Mouse (Mus musculus): Measurements from ENCODE around the gene Gm17087. TPM values are rescaled to one million over a fixed set of nuclear protein-coding genes. Genes with fewer than 3 reads are reported as not detected.
A peak's percentile ranks its signal among the peaks of the same experiment; 100 is the strongest.

The Gm17087 gene
- polyA plus RNA-seq (2016; fragmentation: Nextera tagmentation; extraction: Ambion mirVana): not detected in 2 replicates

DNA sequence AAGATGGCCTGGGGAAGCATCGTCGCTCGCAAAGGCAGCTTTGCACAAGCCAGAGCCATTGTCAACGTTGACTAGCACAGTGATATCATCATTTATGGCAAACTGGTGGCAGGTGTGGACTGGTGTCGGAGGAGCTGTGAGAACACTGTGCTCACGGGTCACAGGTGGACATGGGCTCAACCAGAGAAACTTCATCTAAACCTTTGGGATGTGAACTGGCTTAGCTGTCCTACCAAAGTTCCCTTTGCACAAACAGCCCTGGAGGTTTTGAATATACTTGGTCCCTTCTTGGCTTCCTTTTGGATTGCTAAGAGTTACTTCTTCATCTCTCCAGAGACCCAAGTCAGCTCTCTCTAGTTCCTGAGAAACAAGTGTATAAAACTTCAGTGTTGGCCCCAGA is at the start of gene Gm17087:
Gene Gm17087, minus strand, starts transcription at position 101 of the 400 bp plus-strand sequence.
- Histone ChIP-seq H3K4me1 (no peaks in the 10 kb centered on the region), H3K27ac (no peak within 1 kb of the TSS), H3K36me3 (no peaks in the 10 kb centered on the region), H3K9me3 (no peaks in the 10 kb centered on the region), H3K4me3 (no peak within 1 kb of the TSS), H3K27me3 (ENCODE audit: insufficient read depth, poor library complexity, severe bottlenecking) (0 out of 2 replicates have a peak, but pooled peaks cover 4% of the 10 kb centered on the region)
- WGBS: 85% methylated on average over 6 of the region's 6 CpGs
- no peak for DNase-seq (ENCODE audit: low spot score)

DNA sequence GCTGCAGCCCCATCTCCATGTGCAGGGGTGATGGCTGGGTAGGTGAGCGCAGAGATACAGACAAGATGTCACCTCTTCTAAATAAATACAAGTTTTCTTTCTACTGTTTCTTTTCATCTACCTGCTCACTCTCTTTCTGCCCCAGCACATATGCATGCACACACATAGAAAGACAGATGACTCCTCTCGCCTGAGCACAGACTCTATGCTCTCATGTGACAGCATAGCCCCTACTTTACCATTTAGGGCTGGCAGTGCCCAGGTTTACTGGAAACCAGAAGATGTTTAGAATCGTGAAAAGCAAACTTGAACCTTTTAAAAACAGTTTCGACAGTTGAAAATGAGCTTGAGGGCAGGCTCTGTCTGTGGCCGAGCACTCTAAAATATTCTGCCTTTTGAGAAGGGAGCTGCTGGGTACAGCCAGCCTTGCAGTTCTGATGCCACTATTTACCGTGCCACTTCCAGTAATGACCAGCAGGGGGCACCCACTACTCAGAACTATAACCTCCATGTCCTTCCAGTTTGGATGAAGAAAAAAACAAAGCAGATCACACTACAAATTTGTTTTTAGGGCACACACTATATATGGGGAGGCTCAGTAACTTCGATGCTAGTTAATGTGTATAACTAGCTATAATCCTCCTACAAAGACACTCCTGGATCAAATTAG is 47.3 kb upstream of the Gm17087 start:
- DNase-seq (ENCODE audit: low spot score): peak; percentile 79
- Histone ChIP-seq H3K4me3 (no peak overlapping the region), H3K4me1 (no peaks in the 10 kb centered on the region), H3K9me3 (no peaks in the 10 kb centered on the region), H3K27ac (no peak overlapping the region), H3K27me3 (ENCODE audit: insufficient read depth, poor library complexity, severe bottlenecking) (peaks cover 16% of the 10 kb centered on the region; the same call in 1 of the 2 replicates), H3K36me3 (no peaks in the 10 kb centered on the region)
- 36% methylated on average over 7 of the region's 7 CpGs for WGBS

GRCm38 (mm10) chr17:8611916-8612315 is 45.2 kb upstream of the Gm17087 start:
- no peaks in the 10 kb centered on the region for H3K36me3 ChIP-seq
- 68% methylated on average over 4 of the region's 4 CpGs for WGBS
- H3K27me3 ChIP-seq (ENCODE audit: insufficient read depth, poor library complexity, severe bottlenecking): peaks cover 21% of the 10 kb centered on the region; the same call in 1 of the 2 replicates
- no peaks in the 10 kb centered on the region for H3K4me1 ChIP-seq
- H3K9me3 ChIP-seq: no peaks in the 10 kb centered on the region
- H3K27ac ChIP-seq: no peak overlapping the region
- DNase-seq (ENCODE audit: low spot score): peak; percentile 62
- H3K4me3 ChIP-seq: no peak overlapping the region

DNA sequence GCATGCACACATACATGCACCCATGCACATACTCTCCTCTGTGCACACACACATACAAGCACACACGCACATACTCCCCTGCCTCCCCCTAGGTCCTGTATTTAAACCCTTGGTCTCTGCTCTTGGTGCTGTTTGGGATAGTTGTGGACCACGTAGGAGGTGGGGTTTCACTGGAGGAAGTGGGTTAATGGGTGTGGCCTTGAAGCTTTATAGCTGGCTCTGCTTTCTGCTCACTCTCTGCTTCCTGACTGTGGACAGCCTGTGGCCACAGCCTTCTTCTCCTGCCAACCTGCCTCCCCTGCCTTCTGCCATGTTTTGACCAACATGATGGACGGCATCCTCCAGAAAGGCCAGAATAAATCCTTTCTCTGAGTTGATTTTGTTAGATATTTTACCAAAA is 39.9 kb upstream of the Gm17087 start:
- 75% methylated on average over 3 of the region's 3 CpGs for WGBS
- no peaks in the 10 kb centered on the region for H3K36me3 ChIP-seq
- H3K4me1 ChIP-seq: no peaks in the 10 kb centered on the region
- H3K27me3 ChIP-seq (ENCODE audit: insufficient read depth, poor library complexity, severe bottlenecking): peaks cover 27% of the 10 kb centered on the region
- peak; percentile 42 for DNase-seq (ENCODE audit: low spot score)
- H3K27ac ChIP-seq: no peak overlapping the region
- no peak overlapping the region for H3K4me3 ChIP-seq
- H3K9me3 ChIP-seq: no peaks in the 10 kb centered on the region

DNA sequence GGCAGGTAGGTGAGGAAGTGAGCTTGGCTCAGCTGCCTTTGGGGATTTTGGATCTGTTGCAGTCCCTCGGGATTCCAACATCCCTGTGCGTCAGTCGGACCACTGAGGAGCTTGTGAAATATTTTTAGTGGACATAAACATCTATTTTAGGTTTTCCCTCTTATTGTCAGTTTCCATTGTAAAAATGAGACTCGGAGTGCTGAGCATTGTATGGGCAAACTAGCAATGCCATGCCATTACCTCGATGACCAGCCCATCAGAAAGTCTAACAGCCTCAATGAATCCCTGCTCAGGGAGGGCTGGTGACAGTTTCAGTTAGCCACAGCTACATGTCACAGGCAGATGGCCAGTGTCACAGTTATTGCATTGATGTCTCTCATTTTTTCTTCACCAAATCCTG is 39.2 kb upstream of the Gm17087 start:
- H3K4me3 ChIP-seq: no peak overlapping the region
- H3K4me1 ChIP-seq: no peaks in the 10 kb centered on the region
- no peak overlapping the region for H3K27ac ChIP-seq
- 76% methylated on average over 5 of the region's 5 CpGs for WGBS
- peak; percentile 33 for DNase-seq (ENCODE audit: low spot score)
- no peaks in the 10 kb centered on the region for H3K9me3 ChIP-seq
- no peaks in the 10 kb centered on the region for H3K36me3 ChIP-seq
- peaks cover 29% of the 10 kb centered on the region for H3K27me3 ChIP-seq (ENCODE audit: insufficient read depth, poor library complexity, severe bottlenecking)

DNA sequence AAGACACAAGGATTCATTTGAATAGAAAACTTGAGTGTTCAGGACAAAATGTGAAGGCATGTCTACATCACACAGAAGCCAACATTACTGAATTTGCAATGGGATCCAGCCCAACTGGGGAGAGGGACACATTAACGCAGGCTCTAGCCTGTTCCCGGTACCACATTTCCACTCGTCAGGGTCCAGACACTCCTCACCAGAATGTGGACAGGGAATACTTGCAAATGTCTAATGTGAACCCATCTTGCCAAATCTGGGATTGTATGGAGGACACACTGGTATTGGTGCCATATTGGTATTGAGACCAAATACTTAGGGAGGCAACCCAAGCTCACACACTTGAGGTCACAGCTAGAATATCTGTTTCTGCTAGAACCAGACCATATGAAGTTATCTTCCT is 36.2 kb upstream of the Gm17087 start:
- Histone ChIP-seq H3K27me3 (ENCODE audit: insufficient read depth, poor library complexity, severe bottlenecking) (peaks cover 32% of the 10 kb centered on the region), H3K27ac (no peak overlapping the region), H3K4me3 (no peak overlapping the region), H3K4me1 (no peaks in the 10 kb centered on the region), H3K9me3 (no peaks in the 10 kb centered on the region), H3K36me3 (no peaks in the 10 kb centered on the region)
- WGBS: 93% methylated on average over 3 of the region's 3 CpGs
- DNase-seq (ENCODE audit: low spot score): peak; percentile 58

DNA sequence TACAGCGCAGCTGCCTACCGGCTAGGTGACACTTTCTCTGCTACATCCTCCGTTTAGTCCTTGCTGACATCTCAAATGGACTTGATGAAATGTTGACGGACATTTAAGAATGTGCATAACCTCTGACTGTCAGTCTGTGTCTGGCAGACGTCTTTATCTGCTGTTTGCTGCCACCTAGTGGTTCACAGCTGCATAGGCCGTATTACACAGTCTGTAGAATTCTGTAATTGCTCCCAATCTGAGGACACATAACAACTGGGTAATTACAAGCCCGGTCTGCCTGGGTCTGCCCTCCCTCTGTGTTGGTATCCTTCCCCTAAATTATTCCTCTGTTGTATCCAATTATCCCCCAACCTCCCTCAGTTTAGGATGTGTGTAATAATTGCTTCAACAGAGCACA is 31.0 kb upstream of the Gm17087 start:
- no peaks in the 10 kb centered on the region for H3K36me3 ChIP-seq
- 7% methylated on average over 7 of the region's 7 CpGs for WGBS

DNA sequence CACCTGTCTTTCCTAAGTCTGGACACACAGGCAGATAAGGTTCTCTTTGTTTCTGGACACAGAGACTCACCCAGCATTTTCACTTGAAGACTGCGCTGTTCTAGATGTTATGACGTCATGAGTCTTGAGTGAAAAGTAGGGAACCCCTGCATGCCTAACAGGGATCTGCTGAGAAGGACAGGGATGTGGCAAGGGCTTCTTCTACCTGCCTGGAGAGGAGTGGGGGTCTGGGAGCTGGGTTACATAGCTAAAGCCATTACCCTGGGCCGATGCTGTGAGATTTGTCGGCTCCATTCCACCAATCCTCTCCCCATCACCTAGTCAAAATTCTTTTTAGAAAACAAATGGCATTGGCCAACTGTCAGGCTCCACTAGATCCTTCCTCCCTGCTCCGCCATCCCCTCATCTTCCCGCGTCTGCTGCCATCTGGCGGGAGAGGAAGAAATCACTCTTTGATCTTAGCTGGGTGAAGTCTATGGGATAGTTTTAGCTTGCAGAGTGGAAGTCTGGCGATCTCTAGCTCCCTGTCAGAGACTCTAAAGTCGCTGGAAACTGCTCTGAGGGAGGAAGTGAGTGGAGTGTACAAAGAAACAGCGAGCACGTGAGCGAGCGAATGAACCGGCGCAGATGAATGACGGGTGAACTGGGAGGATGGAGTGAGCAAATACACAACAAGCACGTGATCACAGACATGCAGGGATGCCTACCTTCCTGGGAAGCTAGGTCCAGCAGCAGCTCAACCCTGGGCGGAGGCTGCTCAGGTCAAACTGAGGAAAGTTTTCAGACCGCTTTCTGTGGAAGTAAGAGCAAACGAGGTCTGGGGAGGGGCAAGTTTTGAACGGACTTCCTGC is 25.9 kb upstream of the Gm17087 start:
- WGBS: 16% methylated on average over 22 of the region's 22 CpGs
- Histone ChIP-seq H3K9me3 (no peaks in the 10 kb centered on the region), H3K4me1 (no peaks in the 10 kb centered on the region; the same call in 1 of the 2 replicates), H3K4me3 (peak overlapping the region; percentile 39), H3K36me3 (no peaks in the 10 kb centered on the region), H3K27ac (no peak overlapping the region), H3K27me3 (ENCODE audit: insufficient read depth, poor library complexity, severe bottlenecking) (peaks cover 22% of the 10 kb centered on the region)
- DNase-seq (ENCODE audit: low spot score): no peak

More for the DNA sequence above, 31.0 kb upstream of the Gm17087 start:
- DNase-seq (ENCODE audit: low spot score): peak; percentile 76
- Histone ChIP-seq H3K4me1 (no peaks in the 10 kb centered on the region; the same call in 1 of the 2 replicates), H3K4me3 (no peak overlapping the region), H3K9me3 (no peaks in the 10 kb centered on the region), H3K27ac (no peak overlapping the region), H3K27me3 (ENCODE audit: insufficient read depth, poor library complexity, severe bottlenecking) (peaks cover 37% of the 10 kb centered on the region)

DNA sequence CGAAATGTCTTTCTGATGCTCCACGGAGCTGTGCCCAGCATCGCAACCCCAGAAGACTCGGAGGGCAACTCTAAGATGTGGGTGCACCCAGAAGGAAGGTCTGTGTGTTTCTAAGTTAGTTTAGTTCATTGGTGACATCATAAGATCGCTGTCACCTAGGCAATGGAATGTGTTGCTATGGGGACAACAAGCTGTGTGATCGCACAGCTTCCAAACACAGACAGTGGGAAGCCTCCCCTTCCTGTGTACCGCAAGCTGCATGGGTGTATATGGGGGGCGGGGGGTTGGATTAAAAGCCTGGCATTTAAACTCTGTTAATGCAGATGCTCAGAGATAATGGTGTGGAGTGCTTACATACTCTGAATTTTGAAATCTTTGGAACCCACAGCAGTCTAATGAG is 14.8 kb upstream of the Gm17087 start:
- DNase-seq (ENCODE audit: low spot score): no peak
- no peaks in the 10 kb centered on the region for H3K27me3 ChIP-seq (ENCODE audit: insufficient read depth, poor library complexity, severe bottlenecking)
- H3K27ac ChIP-seq: no peak overlapping the region
- no peaks in the 10 kb centered on the region for H3K9me3 ChIP-seq
- no peaks in the 10 kb centered on the region for H3K36me3 ChIP-seq
- H3K4me3 ChIP-seq: no peak overlapping the region
- 80% methylated on average over 8 of the region's 8 CpGs for WGBS
- no peaks in the 10 kb centered on the region for H3K4me1 ChIP-seq

- Histone ChIP-seq H3K36me3 (no peaks in the 10 kb centered on the region), H3K27me3 (ENCODE audit: insufficient read depth, poor library complexity, severe bottlenecking) (no peaks in the 10 kb centered on the region), H3K9me3 (no peaks in the 10 kb centered on the region), H3K4me1 (no peaks in the 10 kb centered on the region), H3K27ac (no peak overlapping the region), H3K4me3 (no peak overlapping the region)
- no peak for DNase-seq (ENCODE audit: low spot score)
- 65% methylated on average over 3 of the region's 3 CpGs for WGBS
These were observed 13.6 kb upstream of the Gm17087 start for GRCm38 (mm10) chr17:8580360-8580759.

- 65% methylated on average over 8 of the region's 8 CpGs for WGBS
- Histone ChIP-seq H3K4me1 (0 out of 2 replicates have a peak, but pooled peaks cover 5% of the 10 kb centered on the region), H3K36me3 (no peaks in the 10 kb centered on the region), H3K9me3 (no peaks in the 10 kb centered on the region), H3K27ac (no peak overlapping the region), H3K4me3 (no peak overlapping the region), H3K27me3 (ENCODE audit: insufficient read depth, poor library complexity, severe bottlenecking) (0 out of 2 replicates have a peak, but pooled peaks cover 4% of the 10 kb centered on the region)
- no peak for DNase-seq (ENCODE audit: low spot score)
These were observed 7.0 kb upstream of the Gm17087 start for GRCm38 (mm10) chr17:8573542-8574260.

DNA sequence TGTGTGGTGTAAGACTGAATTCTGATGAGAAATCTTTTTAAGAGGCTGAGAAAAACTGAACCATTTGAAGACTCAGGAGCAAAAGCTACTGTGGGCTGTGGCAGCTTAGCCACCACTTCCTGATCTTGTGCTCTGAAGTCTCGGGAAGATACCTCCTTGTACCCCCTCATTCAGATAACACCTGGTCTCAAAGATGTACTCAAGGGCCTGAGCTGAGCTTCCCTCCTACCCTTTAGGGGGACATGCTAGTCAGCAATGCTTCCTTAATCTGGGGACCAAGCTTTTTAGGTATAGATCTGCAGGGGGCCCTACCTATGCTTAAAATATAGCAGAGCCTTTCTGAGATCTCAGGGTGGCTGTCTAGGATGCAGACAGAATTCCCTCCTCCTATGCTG is 3.9 kb downstream of the Gm17087 start:
- no peaks in the 10 kb centered on the region for H3K4me1 ChIP-seq
- WGBS: 56% methylated on average over 1 of the region's 1 CpGs
- no peaks in the 10 kb centered on the region for H3K9me3 ChIP-seq
- DNase-seq (ENCODE audit: low spot score): no peak
- H3K36me3 ChIP-seq: no peaks in the 10 kb centered on the region
- H3K27me3 ChIP-seq (ENCODE audit: insufficient read depth, poor library complexity, severe bottlenecking): peaks cover 4% of the 10 kb centered on the region; the same call in 1 of the 2 replicates
- no peak overlapping the region for H3K4me3 ChIP-seq
- no peak overlapping the region for H3K27ac ChIP-seq
